ENCODE assay signal across 8 mouse cellular contexts in genomic region chr10:91171455-91172328, GRCm38 (mm10). TPM values are rescaled to one million over a fixed set of nuclear protein-coding genes. Genes with fewer than 3 reads are reported as not detected.
DNase-seq lines count a peak whose midpoint lies in the region; ATAC-seq lines count a peak whose summit lies in the region.

No protein-coding gene starts in this region.

- peak overlapping the region; percentile 65 for H3K4me2 ChIP-seq in hindbrain, embryonic 15.5 days

- no peaks in the 10 kb centered on the region for H3K36me3 ChIP-seq in hindbrain, embryonic 15.5 days

- WGBS in hindbrain, embryonic 15.5 days, result under 1% methylated on average over 61 of the region's 68 CpGs

- H3K4me1 ChIP-seq in hindbrain, embryonic 15.5 days (replicated peaks), result peaks cover 37% of the 10 kb centered on the region

- no peaks in the 10 kb centered on the region for H3K9me3 ChIP-seq in hindbrain, embryonic 15.5 days

- H3K4me3 ChIP-seq in hindbrain, embryonic 15.5 days, result peak overlapping the region; percentile 96

- H3K27ac ChIP-seq in hindbrain, embryonic 15.5 days (replicated peaks), result peak overlapping the region; percentile 97

- ATAC-seq in hindbrain, embryonic 15.5 days (ENCODE audit: low FRiP score, low read depth), result peak; percentile 97

- no peaks in the 10 kb centered on the region for H3K27me3 ChIP-seq in hindbrain, embryonic 15.5 days

- peak overlapping the region; percentile 90 for H3K9ac ChIP-seq in hindbrain, embryonic 15.5 days

- DNase-seq in WW6 (ENCODE audit: low read depth, low spot score), result peak; percentile 73
- peak; percentile 93 to 94 for DNase-seq in cerebellum, postnatal 36 days
- DNase-seq in frontal cortex, postnatal 36 days (ENCODE audit: low spot score in 2 of 2), result peak; percentile 92 to 95
- peak; percentile 88 to 94 for DNase-seq in left cerebral cortex, adult 18-20 months (ENCODE audit: low spot score in 2 of 2)
- DNase-seq in lung, postnatal 4 days, result peak; percentile 97 to 98
- peak; percentile 96 for DNase-seq in retina, postnatal 1 day
- DNase-seq in urinary bladder, adult 18-20 months (ENCODE audit: low spot score in 2 of 2), result peak; percentile 90 to 93

RNA-seq across cellular contexts. Expression of gene Tmpo, which starts 9.4 kb away (rescaled TPM):
- polyA plus RNA-seq in hindbrain, embryonic 15.5 days (2015; fragmentation: Nextera tagmentation; extraction: Ambion mirVana), result 96.7 and 108 TPM in 2 replicates
- total RNA-seq in left cerebral cortex, adult 18-20 months (2021), result 10 to 100 TPM; 44.1 to 49.8 TPM

RNA-seq across cellular contexts. Expression of gene Slc25a3, which starts 47.8 kb away (rescaled TPM):
- 567 and 590 TPM in 2 replicates for polyA plus RNA-seq in hindbrain, embryonic 15.5 days (2015; fragmentation: Nextera tagmentation; extraction: Ambion mirVana)
- 100 to 1,000 TPM; 557 to 570 TPM for total RNA-seq in left cerebral cortex, adult 18-20 months (2021)

Comparison
In these comparisons a context has a peak if more than half of its experiments do, and no peak if none do; other contexts are left out.
1. Peak in every context shown above with its lines: DNase-seq, ATAC-seq, H3K4me3 ChIP-seq and H3K27ac ChIP-seq.